Mouse (Mus musculus) thymus, adult 2 months (tissue): ENCODE measurements at regions not wholly inside any gene's neighbourhood (a gene's known extent, or its start where the extent isn't known, plus 50 kb on each side); places are given as distances from the start of the nearest gene placed in this dataset.
"Not testable (repeated sequence)": the region's sequence is repeated elsewhere in the genome, so short reads cannot be mapped to it uniquely, and the experiment has no call there.

Experiments
- CTCF ChIP-seq: fragments of 200-500 bp; IDR thresholded peaks from 2 replicates; pipeline ENCODE4 v1.5.1; 2012; ENCODE audit warnings: mild to moderate bottlenecking, control low read depth, low read length, moderate library complexity, borderline replicate concordance; ENCODE audit not compliant: control insufficient read depth, poor library complexity, insufficient read depth; ENCODE audit errors: extremely low read depth
- POLR2A ChIP-seq: fragments of 200-500 bp; IDR thresholded peaks from 2 replicates; pipeline ENCODE4 v1.6.1; 2012; ENCODE audit warnings: mild to moderate bottlenecking, low read length, control low read depth, moderate library complexity; ENCODE audit not compliant: control insufficient read depth, poor library complexity, insufficient read depth; ENCODE audit errors: extremely low read depth

DNA sequence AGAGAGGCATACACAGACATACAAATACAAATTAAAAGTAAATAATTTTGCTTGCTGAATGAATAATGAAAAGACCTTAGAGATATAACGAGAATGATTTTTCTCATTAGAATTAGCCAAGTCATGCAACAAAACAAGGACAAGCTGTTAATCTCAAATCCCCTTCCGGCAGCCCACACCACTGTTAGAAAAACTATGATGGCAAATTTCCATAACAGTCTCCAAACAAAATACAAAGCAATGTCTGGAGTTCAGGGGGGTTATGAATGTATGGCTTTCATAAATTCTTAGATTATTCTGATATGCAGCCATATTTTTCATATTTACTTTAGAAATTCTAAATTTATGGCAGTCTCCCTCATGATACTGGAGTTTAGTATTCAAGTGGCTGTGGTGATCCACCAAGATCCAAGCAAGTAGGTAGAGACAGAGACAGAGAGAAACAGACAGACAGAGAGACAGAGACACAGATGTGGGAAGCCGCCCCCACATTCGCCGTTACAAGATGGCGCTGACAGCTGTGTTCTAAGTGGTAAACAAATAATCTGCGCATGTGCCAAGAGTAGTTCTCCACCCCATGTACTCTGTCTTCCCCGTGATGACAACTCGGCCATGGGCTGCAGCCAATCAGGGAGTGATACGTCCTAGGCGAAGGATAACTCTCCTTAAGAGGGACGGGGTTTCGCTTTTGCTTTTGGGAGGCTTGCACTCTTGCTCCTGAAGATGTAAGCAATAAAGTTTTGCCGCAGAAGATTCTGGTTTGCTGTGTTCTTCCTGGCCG, 458.0 kb upstream of the Dab2 start:
- not testable (repeated sequence) for TF ChIP-seq POLR2A, CTCF
